Mouse (Mus musculus) ES-Bruce4 (cell line): ENCODE results near the gene Scn3a. TPM values are rescaled to one million over a fixed set of nuclear protein-coding genes. Genes with fewer than 3 reads are reported as not detected.

Source experiments
- H3K27ac ChIP-seq: 2 replicates; pipeline ENCODE4 v1.5.1; 2012; ENCODE audit warnings: low read length, inconsistent platforms; ENCODE audit not compliant: insufficient read depth
- H3K27me3 ChIP-seq: 2 replicates; pipeline ENCODE4 v1.6.1; 2012; ENCODE audit warnings: mild to moderate bottlenecking, low read length, inconsistent platforms; ENCODE audit not compliant: control insufficient read depth, poor library complexity, insufficient read depth, severe bottlenecking
- H3K36me3 ChIP-seq: 2 replicates; pipeline ENCODE4 v1.6.1; 2012; ENCODE audit warnings: inconsistent platforms, mild to moderate bottlenecking, low read length, moderate library complexity; ENCODE audit not compliant: control insufficient read depth, poor library complexity, insufficient read depth, severe bottlenecking
- H3K4me1 ChIP-seq: one replicate; pipeline ENCODE4 v1.8.1; 2011; ENCODE audit warnings: low read length; ENCODE audit not compliant: control insufficient read depth, insufficient read depth
- H3K4me3 ChIP-seq: 2 replicates; pipeline ENCODE4 v1.5.1; 2011; ENCODE audit warnings: low read depth, mild to moderate bottlenecking, low read length
- H3K9ac ChIP-seq: 2 replicates; pipeline ENCODE4 v1.6.1; 2012; ENCODE audit warnings: low read depth, mild to moderate bottlenecking, inconsistent platforms; ENCODE audit not compliant: poor library complexity, severe bottlenecking
- H3K9me3 ChIP-seq: replicated peaks from 2 replicates; pipeline ENCODE4 v1.6.1; 2012; ENCODE audit warnings: mild to moderate bottlenecking, low read length, inconsistent platforms; ENCODE audit not compliant: control insufficient read depth, poor library complexity, insufficient read depth, severe bottlenecking
- CTCF ChIP-seq: IDR thresholded peaks from one replicate; pipeline ENCODE4 v1.8.1; 2011; ENCODE audit warnings: low read depth, low read length
- EP300 ChIP-seq: IDR thresholded peaks from 2 replicates; pipeline ENCODE4 v1.6.1; 2011; ENCODE audit warnings: low read depth, low read length; ENCODE audit not compliant: insufficient read depth
- POLR2A ChIP-seq: IDR thresholded peaks from one replicate; pipeline ENCODE4 v1.8.1; 2011; ENCODE audit warnings: low read length; ENCODE audit not compliant: insufficient read depth
- polyA plus RNA-seq: library from polyadenylated mRNA; stranded (reverse); fragments of >200 nt; gene quantifications from 2 replicates; pipeline ENCODE4 v1.2.4, GENCODE M21; 2011; ENCODE audit warnings: low read depth; ENCODE audit not compliant: missing spikeins, insufficient read depth, insufficient read length

The Scn3a gene
- polyA plus RNA-seq: 0.55 and 0.61 TPM in 2 replicates

GRCm38 (mm10) chr2:65566793-65567787 lies at the start of gene Scn3a:
Gene Scn3a, minus strand, starts transcription at chr2:65567627.
- Histone ChIP-seq H3K9ac (no peak within 1 kb of the TSS; the same call in 1 of the 2 replicates), H3K27ac (peak within 1 kb of the TSS; percentile 87), H3K4me3 (no peak within 1 kb of the TSS), H3K9me3 (no peaks in the 10 kb centered on the region), H3K27me3 (no peaks in the 10 kb centered on the region), H3K4me1 (no peaks in the 10 kb centered on the region), H3K36me3 (no peaks in the 10 kb centered on the region)
- TF ChIP-seq CTCF (no peak), EP300 (no peak), POLR2A (no peak)

DNA sequence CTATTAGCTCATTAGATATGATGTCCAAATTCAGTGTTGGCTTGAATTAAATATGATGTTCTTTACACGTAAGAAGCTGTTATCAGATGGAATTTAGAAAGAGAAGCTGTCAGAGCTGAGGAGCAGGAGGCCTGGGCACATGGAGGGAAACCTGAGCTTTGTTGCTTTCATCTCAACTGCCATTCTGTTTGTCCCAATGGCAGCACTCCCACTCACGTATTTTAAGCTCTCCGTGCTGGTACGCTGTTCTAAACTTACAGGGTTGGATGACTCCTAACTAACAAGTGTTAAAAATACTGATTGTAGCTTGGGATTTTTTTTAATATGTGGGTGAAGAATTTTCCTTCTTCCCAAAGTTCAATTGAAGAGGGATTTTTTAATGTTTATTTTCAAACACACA lies 44.5 kb upstream of the Scn3a start:
- no peak for TF ChIP-seq CTCF
- no peak for TF ChIP-seq POLR2A
- no peak for TF ChIP-seq EP300
- Histone ChIP-seq H3K27me3 (no peaks in the 10 kb centered on the region), H3K4me3 (no peak overlapping the region), H3K36me3 (no peaks in the 10 kb centered on the region), H3K9ac (no peak overlapping the region), H3K4me1 (no peaks in the 10 kb centered on the region), H3K9me3 (no peaks in the 10 kb centered on the region), H3K27ac (no peak overlapping the region)

DNA sequence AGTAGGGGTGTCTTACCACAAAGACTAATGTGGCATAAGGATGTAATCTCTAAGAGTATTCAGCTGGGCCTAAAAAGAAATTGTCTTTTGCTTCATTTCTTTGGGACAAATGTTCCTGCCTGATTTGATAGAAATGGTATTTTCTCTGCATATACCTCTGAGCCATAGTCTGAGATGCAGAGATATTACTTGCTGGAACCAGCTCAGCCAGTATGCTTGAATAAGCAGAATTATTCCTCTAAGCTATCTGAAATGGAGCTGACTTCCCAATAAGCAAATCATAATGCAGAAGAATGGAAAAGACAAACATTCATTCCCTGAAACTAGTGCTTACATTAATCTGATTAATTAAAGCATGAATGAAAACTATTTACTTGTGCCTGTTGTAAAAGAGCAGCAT lies 40.4 kb upstream of the Scn3a start:
- Histone ChIP-seq H3K36me3 (no peaks in the 10 kb centered on the region), H3K9ac (no peak overlapping the region), H3K4me3 (no peak overlapping the region), H3K27ac (no peak overlapping the region), H3K27me3 (no peaks in the 10 kb centered on the region), H3K9me3 (no peaks in the 10 kb centered on the region), H3K4me1 (no peaks in the 10 kb centered on the region)
- TF ChIP-seq CTCF: no peak
- TF ChIP-seq POLR2A: no peak
- no peak for TF ChIP-seq EP300

- no peaks in the 10 kb centered on the region for H3K4me1 ChIP-seq
- TF ChIP-seq POLR2A (no peak), EP300 (no peak), CTCF (no peak)
- H3K9me3 ChIP-seq: peaks cover 8% of the 10 kb centered on the region
- no peaks in the 10 kb centered on the region for H3K27me3 ChIP-seq
- no peak overlapping the region for H3K4me3 ChIP-seq
- no peak overlapping the region for H3K9ac ChIP-seq
- no peak overlapping the region for H3K27ac ChIP-seq
- no peaks in the 10 kb centered on the region for H3K36me3 ChIP-seq
These were observed 20.3 kb upstream of the Scn3a start for GRCm38 (mm10) chr2:65587679-65588078.

- Histone ChIP-seq H3K4me3 (no peak overlapping the region), H3K9ac (no peak overlapping the region), H3K27me3 (no peaks in the 10 kb centered on the region), H3K36me3 (no peaks in the 10 kb centered on the region), H3K27ac (no peak overlapping the region), H3K9me3 (no peaks in the 10 kb centered on the region), H3K4me1 (no peaks in the 10 kb centered on the region)
- TF ChIP-seq POLR2A: no peak
- no peak for TF ChIP-seq CTCF
- TF ChIP-seq EP300: no peak
These were observed 498 bp upstream of the Scn3a start for GRCm38 (mm10) chr2:65567925-65568324.

DNA sequence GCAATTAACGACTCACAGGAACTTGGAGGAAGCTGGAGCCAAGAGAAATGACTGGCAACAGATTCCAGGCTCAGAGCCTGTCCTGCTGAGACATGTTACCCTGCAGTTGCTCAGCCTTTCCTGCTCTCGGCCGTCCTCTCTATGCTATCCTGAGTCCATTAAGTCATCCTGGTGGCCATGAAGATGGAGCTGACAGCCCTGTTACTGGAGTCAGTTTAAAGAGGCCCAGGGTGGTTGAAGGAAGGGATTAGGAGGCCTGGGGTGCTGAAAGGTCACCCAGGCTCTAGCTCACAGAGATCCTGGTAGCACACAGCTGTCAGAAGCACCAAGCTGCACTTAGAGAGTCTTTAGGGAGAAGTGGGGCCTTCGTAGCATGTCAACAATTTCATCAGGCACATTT lies 3.5 kb downstream of the Scn3a start:
- H3K27me3 ChIP-seq: no peaks in the 10 kb centered on the region
- H3K4me3 ChIP-seq: no peak overlapping the region
- H3K4me1 ChIP-seq: no peaks in the 10 kb centered on the region
- TF ChIP-seq EP300 (no peak), CTCF (no peak), POLR2A (no peak)
- no peak overlapping the region for H3K27ac ChIP-seq
- no peaks in the 10 kb centered on the region for H3K36me3 ChIP-seq
- no peaks in the 10 kb centered on the region for H3K9me3 ChIP-seq
- H3K9ac ChIP-seq: no peak overlapping the region
